ENCODE assay signal across 12 mouse cellular contexts in the genomic region with DNA sequence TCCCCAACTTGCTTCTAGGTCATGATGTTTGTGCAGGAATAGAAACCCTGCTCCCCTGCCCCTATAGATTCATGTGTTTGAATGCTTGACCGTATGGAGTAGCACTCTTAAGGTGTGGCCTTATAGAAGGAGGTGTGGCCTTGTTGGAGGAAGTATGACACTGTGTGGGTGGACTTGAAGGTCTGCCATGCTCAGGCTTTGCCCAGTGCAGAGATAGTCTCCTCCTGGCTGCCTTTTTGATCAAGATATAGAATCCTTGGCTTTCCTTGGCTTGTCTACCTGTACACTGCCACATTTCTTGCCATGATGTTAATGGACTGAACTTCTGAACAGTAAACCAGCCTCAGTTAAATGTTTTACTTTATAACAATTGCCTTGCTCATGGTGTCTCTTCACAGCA.
"Had no signal": no experiment of that assay in that cellular context is flagged by ENCODE, and none has a peak within 500 bp of the region (broad histone marks: within the 10 kb centered on the region; RNA-seq: fewer than 3 reads in every experiment).

No protein-coding gene starts in this region.

- DNase-seq: retina, postnatal 1 day; right cerebral cortex, adult 18-20 months; right cerebral cortex, postnatal 14 days; right cerebral cortex, postnatal 25 days; right cerebral cortex, postnatal 4 days; spleen, adult 18-20 months; thymus, adult 18-20 months; thymus, adult 2 months; thymus, postnatal 14 days; thymus, postnatal 25 days; thymus, postnatal 36 days; thymus, postnatal 4 days had no signal
